ENCODE assay signal across 8 mouse cellular contexts in genomic region chr5:23413575-23414470, GRCm38 (mm10). TPM values are rescaled to one million over a fixed set of nuclear protein-coding genes. Genes with fewer than 3 reads are reported as not detected.
DNase-seq lines count a peak whose midpoint lies in the region; ATAC-seq and TF ChIP-seq lines count a peak whose summit lies in the region.

No protein-coding gene starts in this region.

- peaks cover 55% of the 10 kb centered on the region for H3K4me1 ChIP-seq in heart, adult 2 months (ENCODE audit: control insufficient read depth, insufficient read depth, low read length)
- H3K4me1 ChIP-seq in intestine, embryonic 16.5 days (ENCODE audit: control insufficient read depth, insufficient read depth, low read length), result peaks cover 42% of the 10 kb centered on the region
- H3K4me1 ChIP-seq in midbrain, embryonic 15.5 days, result peaks cover 64% of the 10 kb centered on the region

- no peak for TF ChIP-seq CTCF in heart, adult 2 months (IDR thresholded peaks at IDR 0.05)

- H3K27ac ChIP-seq in heart, adult 2 months, result peak overlapping the region; percentile 97
- peak overlapping the region; percentile 53; the same call in 1 of the 2 replicates for H3K27ac ChIP-seq in intestine, embryonic 16.5 days (ENCODE audit: low read length)
- H3K27ac ChIP-seq in midbrain, embryonic 15.5 days, result peak overlapping the region; percentile 68

- H3K9ac ChIP-seq in heart, adult 2 months (ENCODE audit: low read depth, low read length), result peak overlapping the region; percentile 26
- H3K9ac ChIP-seq in intestine, embryonic 16.5 days (ENCODE audit: low read depth, low read length), result peak overlapping the region; percentile 12; the same call in 1 of the 2 replicates
- H3K9ac ChIP-seq in midbrain, embryonic 15.5 days, result no peak overlapping the region

- peak; percentile 69 for TF ChIP-seq EP300 in heart, adult 2 months (IDR thresholded peaks at IDR 0.05; ENCODE audit: insufficient read depth, low read depth, low read length)

- ATAC-seq in intestine, embryonic 16.5 days, result no peak
- ATAC-seq in midbrain, embryonic 15.5 days (replicated peaks), result peak; percentile 21; the same call in 1 of the 2 replicates
- no peak for ATAC-seq in megakaryocyte-erythroid progenitor cell, adult 5-6 weeks (replicated peaks; ENCODE audit: low FRiP score, low TSS enrichment, poor library complexity, severe bottlenecking)

- peak; percentile 42; the same call in 1 of the 2 replicates for TF ChIP-seq POLR2A in heart, adult 2 months (IDR thresholded peaks at IDR 0.05; ENCODE audit: insufficient read depth, low read depth, low read length)

- intact Hi-C loops in heart, adult 2 months (cut with DNase I), result loop anchor here (5.0 kb wide), 1 partner anchor 162 kb away; no protein-coding TSS in a partner anchor

- peak; percentile 30 for DNase-seq in NIH3T3 (ENCODE audit: low read depth)
- peak; percentile 75 for DNase-seq in embryo, embryonic 10.5 days (ENCODE audit: low spot score)
- peak; percentile 72 to 80 for DNase-seq in heart, adult 2 months
- DNase-seq in spleen, postnatal 36 days (ENCODE audit: low spot score in 2 of 2), result no peak
- no peak for DNase-seq in T-cell, adult 2 months (ENCODE audit: low spot score)

- H3K36me3 ChIP-seq in heart, adult 2 months (ENCODE audit: control insufficient read depth, insufficient read depth, low read length), result peaks cover 67% of the 10 kb centered on the region
- H3K36me3 ChIP-seq in intestine, embryonic 16.5 days (ENCODE audit: control insufficient read depth, insufficient read depth, low read length), result no peaks in the 10 kb centered on the region
- H3K36me3 ChIP-seq in midbrain, embryonic 15.5 days (replicated peaks), result no peaks in the 10 kb centered on the region

- H3K4me3 ChIP-seq in heart, adult 2 months, result no peak overlapping the region
- H3K4me3 ChIP-seq in intestine, embryonic 16.5 days (ENCODE audit: low read length), result no peak overlapping the region
- H3K4me3 ChIP-seq in midbrain, embryonic 15.5 days, result no peak overlapping the region

- no peak overlapping the region for H3K4me2 ChIP-seq in intestine, embryonic 16.5 days (ENCODE audit: low read depth, low read length)
- peak overlapping the region; percentile 12; the same call in 1 of the 2 replicates for H3K4me2 ChIP-seq in midbrain, embryonic 15.5 days

- H3K79me2 ChIP-seq in heart, adult 2 months (replicated peaks; ENCODE audit: control insufficient read depth, insufficient read depth, low read length), result peaks cover 3% of the 10 kb centered on the region; the same call in 1 of the 2 replicates

- H3K9me3 ChIP-seq in intestine, embryonic 16.5 days (ENCODE audit: control insufficient read depth, low read length), result no peaks in the 10 kb centered on the region
- H3K9me3 ChIP-seq in midbrain, embryonic 15.5 days, result no peaks in the 10 kb centered on the region

- 28% methylated on average over 12 of the region's 12 CpGs for WGBS in heart, adult 2 months
- 54% methylated on average over 12 of the region's 12 CpGs for WGBS in intestine, embryonic 16.5 days
- WGBS in midbrain, embryonic 15.5 days, result 11% methylated on average over 12 of the region's 12 CpGs

- H3K27me3 ChIP-seq in heart, adult 2 months (ENCODE audit: control insufficient read depth, insufficient read depth, low read length), result no peaks in the 10 kb centered on the region
- no peaks in the 10 kb centered on the region for H3K27me3 ChIP-seq in intestine, embryonic 16.5 days (replicated peaks; ENCODE audit: control insufficient read depth, insufficient read depth, low read length)
- H3K27me3 ChIP-seq in midbrain, embryonic 15.5 days (replicated peaks), result no peaks in the 10 kb centered on the region

RNA-seq across cellular contexts. Expression of gene Kmt2e, which starts 20.4 kb away (rescaled TPM):
- 10 to 100 TPM; 38.1 to 48.5 TPM for total RNA-seq in heart, adult 2 months (2021)
- polyA plus RNA-seq in heart, adult 2 months (2012; rRNA removed), result 14.4 and 18.1 TPM in 2 replicates
- 74.6 and 83.1 TPM in 2 replicates for polyA plus RNA-seq in intestine, embryonic 16.5 days (2015; fragmentation: Nextera tagmentation; extraction: Ambion mirVana)
- polyA plus RNA-seq in midbrain, embryonic 15.5 days (2015; fragmentation: Nextera tagmentation; extraction: Ambion mirVana), result 181 and 182 TPM in 2 replicates
- 76.3 and 85.2 TPM in 2 replicates for total RNA-seq in megakaryocyte-erythroid progenitor cell, adult 5-6 weeks (2014; fragmentation: Nextera tagmentation)
- total RNA-seq in megakaryocyte-erythroid progenitor cell, adult 5-6 weeks (2017), result 36.9 and 85.3 TPM in 2 replicates

Comparison
In these comparisons a context has a peak if more than half of its experiments do, and no peak if none do; other contexts are left out.
1. DNase-seq: peak in NIH3T3 (single experiment), embryo, embryonic 10.5 days (single experiment) and heart, adult 2 months (2 of 2); none in spleen, postnatal 36 days (0 of 2) and T-cell, adult 2 months (single experiment).
2. Peak in every context shown above with its lines, with median percentiles within 50 percentile points of each other: H3K27ac ChIP-seq.